Mouse (Mus musculus) C2C12 (cell line): ENCODE results near the gene Git2. TPM values are rescaled to one million over a fixed set of nuclear protein-coding genes. Genes with fewer than 3 reads are reported as not detected.

ENCODE experiments used
- H3K27me3 ChIP-seq: one replicate; pipeline ENCODE4 v1.6.1; 2011; ENCODE audit not compliant: control insufficient read depth, insufficient read depth, insufficient read length
- H3K36me3 ChIP-seq: one replicate; pipeline ENCODE4 v1.6.1; 2011; ENCODE audit not compliant: control insufficient read depth, insufficient read depth
- H3K4me3 ChIP-seq: one replicate; pipeline ENCODE4 v1.5.1; 2011; ENCODE audit warnings: mild to moderate bottlenecking, control low read depth; ENCODE audit not compliant: poor library complexity, insufficient read depth, severe bottlenecking
- H3K79me2 ChIP-seq: one replicate; pipeline ENCODE4 v1.6.1; 2011; ENCODE audit not compliant: control insufficient read depth, insufficient read depth
- H3K79me3 ChIP-seq: one replicate; pipeline ENCODE4 v1.6.1; 2011; ENCODE audit warnings: low read depth, control low read depth
- H3ac ChIP-seq: one replicate; pipeline ENCODE3; 2011; ENCODE audit warnings: low read depth; ENCODE audit not compliant: control insufficient read depth, insufficient read length
- CEBPB ChIP-seq: IDR thresholded peaks from one replicate; pipeline ENCODE4 v1.6.1; 2011; ENCODE audit warnings: low read depth, mild to moderate bottlenecking, control low read depth, moderate library complexity
- CTCF ChIP-seq: IDR thresholded peaks from one replicate; pipeline ENCODE4 v1.5.1; 2011; ENCODE audit not compliant: control insufficient read depth, insufficient read depth, insufficient read length
- FOSL1 ChIP-seq: IDR thresholded peaks from one replicate; pipeline ENCODE4 v1.8.0; 2011; ENCODE audit warnings: mild to moderate bottlenecking, low read length; ENCODE audit not compliant: poor library complexity, insufficient read depth, severe bottlenecking
- MAX ChIP-seq: IDR thresholded peaks from one replicate; pipeline ENCODE4 v1.6.1; 2011; ENCODE audit warnings: mild to moderate bottlenecking, control low read depth
- MYOD1 ChIP-seq: IDR thresholded peaks from one replicate; pipeline ENCODE4 v1.6.1; 2011; ENCODE audit warnings: low read depth; ENCODE audit not compliant: control insufficient read depth, insufficient read length
- MYOG ChIP-seq: IDR thresholded peaks from one replicate; pipeline ENCODE4 v1.6.1; 2011; ENCODE audit not compliant: control insufficient read depth, insufficient read length; ENCODE audit errors: extremely low read depth
- USF1 ChIP-seq: IDR thresholded peaks from one replicate; pipeline ENCODE4 v1.6.1; 2011; ENCODE audit warnings: low read depth, mild to moderate bottlenecking, control low read depth, moderate library complexity
- polyA plus RNA-seq: library from polyadenylated mRNA; unstranded; fragments of >200 nt; fragmentation: generic; extraction: Trizol; gene quantifications from one replicate; pipeline ENCODE4 v1.2.1, GENCODE M21; 2012; ENCODE audit warnings: missing spikeins

Gene Git2
- polyA plus RNA-seq, 1 experiment = 19.5 TPM

GRCm38 (mm10) chr5:114807063-114807462 is 31.7 kb upstream of the Git2 start:
- H3K36me3 ChIP-seq = peaks cover 22% of the 10 kb centered on the region

GRCm38 (mm10) chr5:114806636-114807035 is 31.3 kb upstream of the Git2 start:
- no peak overlapping the region for H3K4me3 ChIP-seq
- peaks cover 22% of the 10 kb centered on the region for H3K36me3 ChIP-seq
- no peaks in the 10 kb centered on the region for H3K79me3 ChIP-seq
- TF ChIP-seq CEBPB = no peak
- no peaks in the 10 kb centered on the region for H3K27me3 ChIP-seq
- no peak overlapping the region for H3ac ChIP-seq
- peaks cover 1% of the 10 kb centered on the region for H3K79me2 ChIP-seq

More at GRCm38 (mm10) chr5:114807063-114807462, 31.7 kb upstream of the Git2 start:
- H3K79me2 ChIP-seq = peaks cover 6% of the 10 kb centered on the region
- peaks cover under 1% of the 10 kb centered on the region for H3K79me3 ChIP-seq
- no peaks in the 10 kb centered on the region for H3K27me3 ChIP-seq
- TF ChIP-seq FOSL1 = no peak
- no peak for TF ChIP-seq MYOD1
- no peak for TF ChIP-seq MYOG
- no peak for TF ChIP-seq CEBPB
- no peak for TF ChIP-seq MAX
- no peak for TF ChIP-seq CTCF
- no peak for TF ChIP-seq USF1
- H3K4me3 ChIP-seq = no peak overlapping the region
- H3ac ChIP-seq = no peak overlapping the region

GRCm38 (mm10) chr5:114805436-114806350 is 30.4 kb upstream of the Git2 start:
- no peaks in the 10 kb centered on the region for H3K79me2 ChIP-seq
- TF ChIP-seq MAX = no peak
- no peak for TF ChIP-seq MYOD1
- no peak for TF ChIP-seq FOSL1
- no peak for TF ChIP-seq CTCF
- no peak for TF ChIP-seq USF1
- TF ChIP-seq CEBPB = no peak
- no peak for TF ChIP-seq MYOG
- H3K4me3 ChIP-seq = no peak overlapping the region
- no peaks in the 10 kb centered on the region for H3K27me3 ChIP-seq
- H3ac ChIP-seq = no peak overlapping the region
- peaks cover 24% of the 10 kb centered on the region for H3K36me3 ChIP-seq
- H3K79me3 ChIP-seq = no peaks in the 10 kb centered on the region

GRCm38 (mm10) chr5:114804958-114805357 is 29.6 kb upstream of the Git2 start:
- no peaks in the 10 kb centered on the region for H3K79me3 ChIP-seq
- peaks cover 27% of the 10 kb centered on the region for H3K36me3 ChIP-seq
- H3K4me3 ChIP-seq = no peak overlapping the region
- no peaks in the 10 kb centered on the region for H3K79me2 ChIP-seq
- no peaks in the 10 kb centered on the region for H3K27me3 ChIP-seq
- H3ac ChIP-seq = no peak overlapping the region
- TF ChIP-seq MYOD1 (no peak), FOSL1 (no peak), CEBPB (no peak), CTCF (no peak), MYOG (no peak), USF1 (no peak), MAX (no peak)

GRCm38 (mm10) chr5:114804335-114804734 is 29.0 kb upstream of the Git2 start:
- no peak overlapping the region for H3K4me3 ChIP-seq
- H3K79me2 ChIP-seq = no peaks in the 10 kb centered on the region
- TF ChIP-seq FOSL1 = no peak
- no peak for TF ChIP-seq USF1
- no peak for TF ChIP-seq CTCF
- no peak for TF ChIP-seq MAX
- no peak for TF ChIP-seq CEBPB
- no peak for TF ChIP-seq MYOG
- no peak for TF ChIP-seq MYOD1
- no peaks in the 10 kb centered on the region for H3K79me3 ChIP-seq
- H3ac ChIP-seq = no peak overlapping the region
- peaks cover 27% of the 10 kb centered on the region for H3K36me3 ChIP-seq
- no peaks in the 10 kb centered on the region for H3K27me3 ChIP-seq

- Histone ChIP-seq H3K27me3 (no peaks in the 10 kb centered on the region), H3K79me2 (no peaks in the 10 kb centered on the region), H3K36me3 (peaks cover 27% of the 10 kb centered on the region), H3K79me3 (no peaks in the 10 kb centered on the region), H3K4me3 (no peak overlapping the region), H3ac (no peak overlapping the region)
- TF ChIP-seq USF1 (no peak), CEBPB (no peak), CTCF (no peak), MAX (no peak), FOSL1 (no peak), MYOD1 (no peak), MYOG (no peak)
Observed at GRCm38 (mm10) chr5:114803231-114803630, 27.9 kb upstream of the Git2 start.
